Mouse (Mus musculus) mature B cell (primary cell): ENCODE results near the gene Phyhipl.

Experiments
- in situ Hi-C: fragments of 300-500 bp; cut with MboI; formaldehyde crosslinking; loops from 2 replicates; pipeline ENCODE4 v1.14.3; 2019

The Phyhipl gene

DNA sequence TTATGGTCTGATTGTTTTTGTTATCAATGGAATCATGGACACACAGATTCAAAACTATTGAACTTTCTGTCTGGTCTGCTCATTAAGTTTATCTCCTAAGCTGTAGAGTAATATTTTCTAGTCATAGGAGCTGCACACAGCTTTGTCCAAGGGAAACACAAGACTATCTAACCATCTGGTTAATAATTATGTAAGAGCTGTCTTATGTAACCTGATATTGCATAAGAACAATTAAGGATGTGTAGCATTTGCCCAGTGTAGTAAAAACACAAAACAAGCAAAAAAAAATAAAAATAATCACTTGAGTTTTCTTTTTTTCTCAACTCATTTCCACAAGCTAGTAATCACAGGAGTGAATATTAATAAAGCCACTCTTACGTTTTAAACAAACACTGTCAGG, 20.5 kb downstream of the Phyhipl start:
- in situ Hi-C loops, result no loop called here

DNA sequence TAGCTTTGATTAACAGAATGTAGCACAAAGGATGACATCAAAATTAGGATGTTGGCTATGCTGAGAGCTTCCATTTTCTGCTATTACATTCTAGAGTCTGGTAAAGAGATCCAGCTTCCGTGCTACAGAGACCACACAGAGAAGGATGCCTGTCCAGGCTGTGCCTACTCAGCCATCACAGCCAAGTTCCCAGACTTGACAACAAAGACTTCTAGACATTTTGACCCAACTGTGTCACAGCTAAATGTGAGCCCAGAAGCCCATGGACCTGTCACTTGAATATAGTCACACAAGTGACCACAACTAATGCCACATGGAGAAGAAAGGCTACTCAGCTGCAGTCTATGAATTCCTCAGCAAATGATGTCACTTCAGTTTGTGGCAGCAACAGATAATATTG, 24.6 kb downstream of the Phyhipl start:
- in situ Hi-C loops, result no loop called here

GRCm38 (mm10) chr10:70623461-70623860, 32.3 kb downstream of the Phyhipl start:
- in situ Hi-C loops, result no loop called here

DNA sequence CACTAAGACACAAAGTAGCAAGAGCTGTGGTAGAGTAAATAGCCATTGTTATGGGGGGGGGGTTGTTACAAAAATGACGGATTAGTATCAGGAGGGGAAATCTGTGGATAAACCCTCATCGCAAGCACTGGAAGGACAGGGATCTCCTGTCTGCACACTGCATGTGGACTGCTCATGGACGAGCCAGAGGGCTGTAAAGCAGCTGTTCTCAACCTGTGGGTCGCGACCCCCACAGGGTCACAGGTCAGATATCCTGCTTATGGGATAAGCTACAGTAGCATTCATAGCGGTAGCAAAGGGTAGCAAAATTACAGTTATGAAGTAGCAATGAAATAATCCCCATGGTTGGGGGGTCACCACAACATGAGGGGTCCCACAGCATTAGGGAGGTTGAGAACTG, 39.4 kb downstream of the Phyhipl start:
- in situ Hi-C loops, result no loop called here

- in situ Hi-C loops, result no loop called here
Measured at GRCm38 (mm10) chr10:70611633-70612032, 44.1 kb downstream of the Phyhipl start.

- in situ Hi-C loops, result no loop called here
Measured at GRCm38 (mm10) chr10:70599925-70600305, 55.9 kb downstream of the Phyhipl start.

GRCm38 (mm10) chr10:70599126-70599924, 56.4 kb downstream of the Phyhipl start:
- in situ Hi-C loops, result no loop called here

GRCm38 (mm10) chr10:70598516-70599125, 57.1 kb downstream of the Phyhipl start:
- in situ Hi-C loops, result no loop called here

DNA sequence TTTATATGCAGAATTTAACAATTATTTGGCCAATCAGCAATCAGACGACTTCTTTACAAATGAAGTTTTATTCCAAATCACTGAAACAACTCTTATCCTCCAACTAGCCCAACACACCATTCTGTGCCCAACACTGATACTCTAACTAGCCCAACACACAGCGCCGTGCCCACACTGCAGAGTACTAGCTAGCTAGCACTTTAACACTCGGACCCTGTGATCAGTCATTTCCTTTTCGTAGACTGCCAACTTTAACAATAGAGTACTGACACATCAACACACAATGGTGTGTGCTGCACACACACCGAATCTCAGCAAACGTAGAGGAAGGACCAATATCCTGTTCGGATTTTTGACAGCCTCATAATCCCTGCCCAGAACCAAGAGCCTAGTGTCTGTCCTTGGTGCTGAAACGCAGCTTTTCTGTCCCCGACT, 57.7 kb downstream of the Phyhipl start:
- in situ Hi-C loops, result no loop called here

GRCm38 (mm10) chr10:70594007-70594406, 61.8 kb downstream of the Phyhipl start:
- in situ Hi-C loops, result no loop called here

DNA sequence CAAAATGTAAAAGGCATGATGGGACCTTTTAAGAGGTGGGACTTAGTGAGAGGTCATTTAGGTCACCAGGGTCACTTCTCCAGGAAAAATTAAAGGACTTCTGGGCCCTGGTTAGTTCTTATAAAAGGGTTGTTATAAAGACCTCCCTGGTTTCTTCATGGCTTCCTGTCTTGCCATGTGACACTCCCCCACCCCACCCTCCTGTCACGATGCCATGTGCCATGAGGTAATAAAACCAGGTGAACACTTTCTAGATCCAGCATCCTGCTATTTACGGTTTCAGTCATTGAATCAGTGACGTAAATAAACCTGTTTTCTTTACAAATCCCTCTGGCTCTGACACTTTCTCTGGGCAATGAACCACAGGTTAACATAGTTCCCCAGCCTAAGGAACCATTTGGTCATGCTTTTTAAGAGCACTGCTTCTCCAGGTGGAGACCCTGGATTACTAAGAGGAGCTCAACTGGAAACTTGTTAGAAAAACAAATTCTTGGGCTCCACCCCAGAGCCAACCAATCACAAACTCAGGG, 68.8 kb downstream of the Phyhipl start:
- in situ Hi-C loops, result no loop called here

DNA sequence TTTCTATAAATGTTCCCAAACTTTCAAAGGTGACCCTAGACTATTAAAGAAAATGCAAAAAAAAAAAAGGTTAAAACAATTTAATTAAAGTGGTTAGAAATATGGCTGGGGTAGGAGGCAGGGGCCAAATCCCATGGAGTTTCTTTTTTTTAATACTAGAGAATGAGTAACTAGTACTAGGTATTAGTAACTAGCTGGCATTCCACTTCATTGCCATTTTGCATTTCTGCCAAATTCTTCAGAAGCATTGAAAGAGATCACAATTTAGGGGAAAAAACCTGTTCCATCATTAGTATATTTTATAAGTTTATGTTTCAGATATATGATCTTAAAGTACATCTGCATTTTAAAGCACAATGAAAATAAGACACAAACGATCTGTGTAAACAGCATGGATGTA, 71.6 kb downstream of the Phyhipl start:
- in situ Hi-C loops, result no loop called here

DNA sequence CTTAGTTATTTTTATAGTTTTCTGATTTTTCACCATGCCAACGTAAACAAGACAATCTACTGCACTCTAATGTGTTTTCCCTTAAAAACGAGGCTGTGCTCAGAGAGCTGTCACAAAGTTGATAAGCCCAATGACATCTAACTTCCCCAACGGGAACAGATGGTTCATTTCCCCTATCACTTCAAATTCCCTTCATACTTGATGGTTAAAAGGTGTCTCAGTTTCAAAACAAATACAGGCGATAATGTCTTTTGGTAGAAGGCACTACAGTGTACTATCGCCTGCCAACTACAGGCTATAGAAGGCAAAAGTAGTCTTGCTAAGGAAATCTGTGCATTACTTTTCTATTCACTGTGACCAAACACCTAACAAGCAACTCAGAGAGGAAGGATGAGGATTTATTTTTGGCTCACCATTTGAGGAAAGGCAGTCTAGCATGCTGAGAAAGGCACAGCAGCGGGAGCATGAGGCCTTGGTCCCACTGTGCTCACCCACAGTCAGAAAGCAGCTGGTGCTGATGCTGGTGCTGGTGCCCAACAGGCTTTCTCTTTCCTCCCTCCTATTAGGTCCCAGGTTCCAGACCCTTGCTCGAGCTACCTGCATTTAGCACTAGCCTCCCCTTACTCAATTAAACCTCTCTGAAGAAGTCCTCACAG, 74.1 kb downstream of the Phyhipl start:
- in situ Hi-C loops, result no loop called here

- in situ Hi-C loops, result no loop called here
Measured at GRCm38 (mm10) chr10:70563636-70564035, 92.1 kb downstream of the Phyhipl start.

- in situ Hi-C loops, result no loop called here
Measured at GRCm38 (mm10) chr10:70552531-70552930, 103.2 kb downstream of the Phyhipl start.

- in situ Hi-C loops, result no loop called here
Measured at GRCm38 (mm10) chr10:70542857-70543256, 112.9 kb downstream of the Phyhipl start.

DNA sequence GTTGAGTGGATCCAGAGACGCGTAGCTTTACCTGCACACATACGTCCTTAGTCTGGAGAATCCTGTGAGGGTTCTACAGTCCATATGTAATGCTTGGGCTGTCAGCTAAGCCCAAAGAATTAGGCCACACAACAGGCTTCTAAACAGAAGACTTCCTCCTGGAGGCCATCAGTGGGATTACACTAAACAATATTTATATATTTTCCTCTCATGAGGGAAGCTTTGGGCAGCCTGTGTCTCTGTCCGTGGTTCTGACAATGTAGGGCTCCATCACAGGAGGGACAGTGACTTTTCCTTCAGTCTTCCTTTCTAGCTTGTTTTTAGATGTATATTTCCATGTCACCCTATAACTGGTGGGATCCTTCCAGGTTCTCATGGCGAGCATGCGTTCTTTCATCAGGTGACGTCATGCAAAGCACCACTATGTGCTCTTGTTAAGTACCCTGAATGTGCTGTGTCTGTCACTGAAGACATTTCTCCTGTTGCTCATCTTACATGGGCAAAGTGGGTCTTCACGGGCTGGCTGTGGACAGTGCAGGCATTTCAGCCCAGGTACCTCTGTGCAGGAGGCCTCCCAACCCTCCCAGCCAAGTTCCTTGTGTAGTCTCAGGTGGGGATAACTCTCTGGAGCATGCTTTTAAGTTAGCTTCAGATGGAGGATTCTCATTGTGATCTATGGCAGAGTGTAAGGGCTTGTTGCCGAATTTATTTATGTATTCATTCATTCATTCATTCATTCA, 115.1 kb downstream of the Phyhipl start:
- in situ Hi-C loops, result no loop called here

DNA sequence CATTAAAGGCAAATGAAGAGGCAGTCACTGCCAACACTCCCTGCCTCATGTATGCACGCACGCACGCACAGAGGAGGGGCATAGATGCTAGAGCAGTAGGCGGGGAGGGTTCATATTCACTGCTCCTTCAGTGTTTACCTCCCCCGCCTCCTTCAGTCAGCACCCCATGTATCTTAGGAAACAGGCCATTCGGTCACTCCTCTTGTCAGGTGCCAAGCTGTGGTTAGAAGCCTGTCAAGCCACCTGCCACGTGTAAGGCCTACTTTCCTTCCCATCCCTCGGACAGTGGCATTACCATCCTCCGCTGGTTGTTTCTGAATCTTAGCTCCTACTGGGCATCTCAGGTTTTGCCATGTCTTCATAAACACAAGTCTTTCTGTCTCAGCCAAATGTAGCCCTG, 116.5 kb downstream of the Phyhipl start:
- in situ Hi-C loops, result no loop called here

- in situ Hi-C loops, result no loop called here
Measured at GRCm38 (mm10) chr10:70537694-70538093, 118.1 kb downstream of the Phyhipl start.

- in situ Hi-C loops, result no loop called here
Measured at GRCm38 (mm10) chr10:70535401-70535800, 120.4 kb downstream of the Phyhipl start.

GRCm38 (mm10) chr10:70534571-70534970, 121.2 kb downstream of the Phyhipl start:
- in situ Hi-C loops, result no loop called here

DNA sequence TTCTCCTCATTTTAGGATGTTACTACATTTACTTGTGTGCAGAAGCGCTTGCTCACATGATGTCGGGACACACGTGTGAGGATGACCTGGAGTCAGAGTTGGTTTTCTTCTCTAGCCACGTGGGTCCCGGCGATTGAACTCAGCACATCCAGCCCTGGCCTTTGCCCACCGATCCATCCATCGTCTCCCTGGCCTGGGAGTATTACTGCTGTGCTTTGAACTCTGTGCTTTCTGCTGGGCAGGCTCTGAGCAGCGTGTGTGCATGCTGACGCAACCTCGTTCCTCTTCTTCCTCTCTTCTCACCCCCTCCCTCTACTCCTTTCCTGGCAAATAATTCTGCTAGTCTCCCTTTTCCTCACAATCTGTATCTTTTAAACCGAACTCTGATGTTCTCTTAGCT, 121.8 kb downstream of the Phyhipl start:
- in situ Hi-C loops, result no loop called here
